Mouse (Mus musculus): ENCODE results near the gene Stab2. TPM values are rescaled to one million over a fixed set of nuclear protein-coding genes. Genes with fewer than 3 reads are reported as not detected.

Stab2 gene
- polyA plus RNA-seq, 1 experiment from 2014 or later = 31.7 TPM

GRCm38 (mm10) chr10:86814292-86815131 is 193.3 kb downstream of the Stab2 start:
- no peak overlapping the region for H3K27ac ChIP-seq
- no peak overlapping the region for H3K4me2 ChIP-seq
- 75% methylated on average over 19 of the region's 19 CpGs for WGBS (ENCODE audit: insufficient replicate concordance)

DNA sequence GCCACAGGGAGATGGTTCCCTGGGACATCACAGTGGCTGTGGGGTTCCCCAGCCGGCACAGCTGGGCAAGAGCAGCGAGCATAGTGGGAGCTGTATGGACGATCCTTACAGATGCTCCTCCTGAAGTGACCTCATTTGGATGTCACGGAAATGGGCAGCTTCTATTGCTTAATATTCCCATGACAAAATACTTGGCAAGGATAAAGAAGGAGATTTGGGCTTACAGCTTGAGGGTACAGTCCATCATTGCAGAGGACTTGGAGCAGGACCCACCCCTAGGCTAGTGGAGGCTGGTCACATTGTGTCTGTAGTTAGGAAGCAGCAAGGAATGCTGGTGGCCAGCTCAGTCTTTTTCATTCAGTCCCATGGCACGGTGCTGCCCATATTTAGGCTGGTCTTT is 197.2 kb downstream of the Stab2 start:
- H3K27me3 ChIP-seq (replicated peaks) = no peaks in the 10 kb centered on the region
- no peak overlapping the region for H3K9ac ChIP-seq
- no peak for ATAC-seq
- H3K4me2 ChIP-seq = no peak overlapping the region
- peaks cover 4% of the 10 kb centered on the region for H3K4me1 ChIP-seq
- H3K4me3 ChIP-seq = no peak overlapping the region
- no peaks in the 10 kb centered on the region; the same call in 1 of the 2 replicates for H3K36me3 ChIP-seq
- no peaks in the 10 kb centered on the region for H3K9me3 ChIP-seq (replicated peaks)
- H3K27ac ChIP-seq = no peak overlapping the region
- WGBS (ENCODE audit: insufficient replicate concordance) = 79% methylated on average over 5 of the region's 5 CpGs

More at GRCm38 (mm10) chr10:86814292-86815131, 193.3 kb downstream of the Stab2 start:
- ATAC-seq = no peak
- H3K27me3 ChIP-seq (replicated peaks) = no peaks in the 10 kb centered on the region
- no peaks in the 10 kb centered on the region for H3K9me3 ChIP-seq (replicated peaks)
- no peak overlapping the region for H3K9ac ChIP-seq
- H3K4me1 ChIP-seq = peaks cover 24% of the 10 kb centered on the region
- no peak overlapping the region for H3K4me3 ChIP-seq
- H3K36me3 ChIP-seq = no peaks in the 10 kb centered on the region

DNA sequence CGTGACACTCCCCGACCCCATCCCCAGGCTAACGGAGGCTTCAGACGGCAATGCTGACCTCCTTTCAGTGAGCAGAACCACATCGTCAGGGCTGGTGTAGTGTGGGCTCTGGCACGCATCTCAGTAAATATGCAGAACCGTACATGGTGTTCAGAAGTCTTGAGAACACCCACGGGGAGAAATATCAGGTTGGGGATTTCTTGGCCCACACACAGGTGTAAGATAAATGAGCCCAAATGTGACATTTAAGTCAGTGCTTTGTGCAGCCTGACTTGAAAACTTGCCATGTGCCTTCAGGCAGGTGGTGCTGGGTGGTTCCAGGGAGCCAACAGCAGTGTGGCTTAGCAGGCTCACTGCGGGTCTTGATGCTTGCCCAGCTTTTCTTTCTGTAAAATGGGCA is 197.8 kb downstream of the Stab2 start:
- no peak overlapping the region for H3K4me3 ChIP-seq
- H3K27ac ChIP-seq = no peak overlapping the region
- ATAC-seq = no peak
- H3K9ac ChIP-seq = no peak overlapping the region
- 84% methylated on average over 9 of the region's 9 CpGs for WGBS (ENCODE audit: insufficient replicate concordance)
- no peaks in the 10 kb centered on the region for H3K4me1 ChIP-seq
- H3K4me2 ChIP-seq = no peak overlapping the region
- no peaks in the 10 kb centered on the region for H3K27me3 ChIP-seq (replicated peaks)
- H3K36me3 ChIP-seq = no peaks in the 10 kb centered on the region; the same call in 1 of the 2 replicates
- H3K9me3 ChIP-seq (replicated peaks) = no peaks in the 10 kb centered on the region

DNA sequence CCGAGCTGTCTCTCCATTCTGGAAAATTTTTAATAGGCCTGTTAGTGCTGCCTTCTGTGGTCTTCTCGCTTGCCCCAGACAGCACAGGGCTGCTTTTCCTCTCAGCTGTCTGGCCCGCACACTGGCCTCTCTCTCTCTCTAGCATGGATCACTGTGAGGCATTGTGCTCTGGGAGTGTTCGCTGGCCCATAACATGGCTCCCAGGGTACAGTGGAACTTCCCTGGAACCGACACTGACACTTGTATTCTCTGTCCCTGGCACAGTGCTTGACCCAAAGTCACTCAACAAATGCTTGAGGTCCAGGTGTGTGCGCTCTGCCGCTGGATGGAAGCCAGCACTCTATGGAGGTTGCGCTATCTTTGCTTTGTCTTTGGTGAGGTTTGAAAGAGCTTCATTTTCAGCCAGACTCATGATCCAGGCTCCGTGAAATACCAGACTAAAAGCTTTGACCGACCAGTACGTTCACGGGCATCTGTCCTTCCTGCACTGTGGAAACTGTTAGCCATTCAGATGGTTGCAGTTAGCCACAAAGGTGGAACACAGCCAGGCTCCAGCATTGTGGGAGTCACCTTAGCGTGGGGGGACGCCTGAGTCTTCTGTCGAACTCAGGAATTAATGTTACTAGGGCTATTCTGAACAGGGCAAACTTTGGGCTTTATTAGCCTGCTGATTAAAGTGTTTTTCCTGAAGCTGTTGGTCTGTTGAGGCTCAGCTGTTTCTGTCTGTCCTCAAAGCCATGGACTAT is 199.6 kb downstream of the Stab2 start:
- 78% methylated on average over 15 of the region's 15 CpGs for WGBS (ENCODE audit: insufficient replicate concordance)
- H3K4me3 ChIP-seq = no peak overlapping the region
- no peaks in the 10 kb centered on the region for H3K9me3 ChIP-seq (replicated peaks)
- H3K27ac ChIP-seq = no peak overlapping the region
- H3K4me2 ChIP-seq = no peak overlapping the region
- no peak overlapping the region for H3K9ac ChIP-seq
- H3K36me3 ChIP-seq = no peaks in the 10 kb centered on the region; the same call in 1 of the 2 replicates
- H3K27me3 ChIP-seq (replicated peaks) = no peaks in the 10 kb centered on the region
- ATAC-seq = no peak
- H3K4me1 ChIP-seq = no peaks in the 10 kb centered on the region

DNA sequence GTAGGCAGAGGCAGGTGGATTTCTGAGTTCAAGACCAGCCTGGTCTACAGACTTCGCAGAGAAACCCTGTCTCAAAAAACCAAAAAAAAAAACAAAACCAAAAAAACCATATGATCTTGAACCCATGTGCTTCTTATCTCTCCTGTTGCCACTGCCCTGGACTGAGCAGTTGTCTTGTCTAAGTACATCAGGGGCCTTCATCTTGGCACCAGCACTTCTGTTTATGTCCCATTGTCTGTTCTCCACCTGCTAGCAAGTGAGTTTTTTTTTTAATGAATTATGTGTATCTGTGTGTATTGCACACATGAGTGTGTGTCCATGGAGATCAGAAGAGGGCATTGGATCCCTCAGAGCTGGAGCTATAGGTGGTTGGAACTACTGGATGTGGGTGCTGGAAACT is 200.5 kb downstream of the Stab2 start:
- Histone ChIP-seq H3K27me3 (replicated peaks) (no peaks in the 10 kb centered on the region), H3K9me3 (replicated peaks) (no peaks in the 10 kb centered on the region), H3K4me3 (no peak overlapping the region), H3K9ac (no peak overlapping the region), H3K36me3 (no peaks in the 10 kb centered on the region; the same call in 1 of the 2 replicates), H3K4me2 (no peak overlapping the region), H3K27ac (no peak overlapping the region), H3K4me1 (no peaks in the 10 kb centered on the region)
- ATAC-seq = no peak
- 68% methylated on average over 1 of the region's 1 CpGs for WGBS (ENCODE audit: insufficient replicate concordance)

GRCm38 (mm10) chr10:86796073-86796741 is 211.6 kb downstream of the Stab2 start:
- no peak overlapping the region for H3K4me2 ChIP-seq
- no peaks in the 10 kb centered on the region for H3K9me3 ChIP-seq (replicated peaks)
- H3K27ac ChIP-seq = no peak overlapping the region
- H3K4me3 ChIP-seq = no peak overlapping the region
- no peak overlapping the region for H3K9ac ChIP-seq
- WGBS (ENCODE audit: insufficient replicate concordance) = 79% methylated on average over 5 of the region's 5 CpGs
- ATAC-seq = no peak
- H3K27me3 ChIP-seq (replicated peaks) = no peaks in the 10 kb centered on the region
- peaks cover 7% of the 10 kb centered on the region for H3K4me1 ChIP-seq
- H3K36me3 ChIP-seq = no peaks in the 10 kb centered on the region

DNA sequence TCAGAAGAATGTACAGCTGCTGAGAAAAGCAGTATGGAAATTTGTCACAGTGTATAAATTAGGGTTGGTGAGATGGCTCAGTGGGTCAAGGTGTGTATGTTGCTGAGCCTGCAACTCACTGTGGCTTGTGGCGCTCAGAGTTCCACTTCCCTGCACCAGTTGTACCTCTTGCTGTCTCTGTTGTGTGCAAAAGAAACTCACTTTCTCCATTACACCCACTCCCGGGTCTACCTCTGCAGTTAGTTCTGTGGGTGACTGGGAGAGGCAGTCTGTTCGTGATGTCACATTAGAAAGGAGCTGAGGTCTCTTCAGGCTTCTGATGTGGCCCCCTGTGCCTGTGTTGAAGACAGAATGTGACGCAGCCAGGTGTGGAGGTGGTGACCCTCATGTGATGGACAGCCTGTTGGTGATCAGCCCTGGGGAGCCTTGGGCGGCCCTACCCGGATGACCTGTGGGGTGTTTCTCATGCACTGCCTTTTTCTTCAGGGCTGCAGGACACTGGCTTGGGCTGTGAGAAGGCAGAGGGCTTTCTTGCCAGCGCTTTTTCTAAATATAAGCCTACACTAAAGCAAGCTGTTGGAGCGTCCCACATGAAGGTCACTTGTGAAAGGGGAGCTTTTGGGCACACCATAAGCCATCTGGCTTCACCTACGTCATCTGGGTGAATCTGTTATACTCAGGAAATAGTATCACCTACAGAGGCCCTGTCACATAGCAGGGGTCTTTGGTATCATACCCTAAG is 212.9 kb downstream of the Stab2 start:
- Histone ChIP-seq H3K36me3 (no peaks in the 10 kb centered on the region), H3K27me3 (replicated peaks) (no peaks in the 10 kb centered on the region), H3K4me1 (peaks cover 7% of the 10 kb centered on the region), H3K4me3 (no peak overlapping the region), H3K9ac (no peak overlapping the region), H3K27ac (no peak overlapping the region), H3K9me3 (replicated peaks) (no peaks in the 10 kb centered on the region), H3K4me2 (no peak overlapping the region)
- WGBS (ENCODE audit: insufficient replicate concordance) = 81% methylated on average over 9 of the region's 9 CpGs
- no peak for ATAC-seq

DNA sequence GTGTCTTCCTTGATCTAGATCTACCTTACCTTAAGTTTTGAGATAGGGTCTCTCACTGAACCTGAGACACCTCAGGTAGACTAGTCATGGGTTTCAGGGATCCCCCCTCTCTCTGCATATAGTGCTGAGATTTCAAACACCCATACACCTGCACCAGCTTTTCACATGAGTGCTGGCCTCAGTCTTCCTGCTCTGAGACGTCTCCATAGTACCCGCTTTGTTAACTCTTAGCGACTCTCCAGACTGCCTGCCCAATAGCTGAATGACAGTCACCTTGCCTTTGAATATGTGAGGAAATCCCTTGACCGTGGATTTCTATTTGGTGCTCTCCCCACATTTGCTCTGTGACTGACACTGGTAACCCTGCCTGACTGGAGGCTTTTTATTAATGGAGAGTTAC is 213.6 kb downstream of the Stab2 start:
- H3K4me3 ChIP-seq = no peak overlapping the region
- H3K4me2 ChIP-seq = no peak overlapping the region
- H3K36me3 ChIP-seq = no peaks in the 10 kb centered on the region
- no peak overlapping the region for H3K27ac ChIP-seq
- no peak for ATAC-seq
- H3K4me1 ChIP-seq = peaks cover 7% of the 10 kb centered on the region
- no peak overlapping the region for H3K9ac ChIP-seq
- H3K9me3 ChIP-seq (replicated peaks) = no peaks in the 10 kb centered on the region
- no peaks in the 10 kb centered on the region for H3K27me3 ChIP-seq (replicated peaks)
- WGBS (ENCODE audit: insufficient replicate concordance) = 73% methylated on average over 4 of the region's 4 CpGs

- Histone ChIP-seq H3K4me2 (no peak overlapping the region), H3K4me1 (peaks cover 7% of the 10 kb centered on the region), H3K36me3 (no peaks in the 10 kb centered on the region), H3K27me3 (replicated peaks) (no peaks in the 10 kb centered on the region), H3K4me3 (no peak overlapping the region), H3K27ac (no peak overlapping the region), H3K9me3 (replicated peaks) (no peaks in the 10 kb centered on the region), H3K9ac (no peak overlapping the region)
- 55% methylated on average over 2 of the region's 2 CpGs for WGBS (ENCODE audit: insufficient replicate concordance)
- ATAC-seq = 0 out of 2 replicates have a peak, but pooled peaks have one; percentile 35
Observed at GRCm38 (mm10) chr10:86793509-86793951, 214.3 kb downstream of the Stab2 start.

GRCm38 (mm10) chr10:86791507-86792184 is 216.2 kb downstream of the Stab2 start:
- peaks cover 7% of the 10 kb centered on the region for H3K4me1 ChIP-seq
- no peaks in the 10 kb centered on the region for H3K9me3 ChIP-seq (replicated peaks)
- H3K9ac ChIP-seq = no peak overlapping the region
- no peaks in the 10 kb centered on the region for H3K36me3 ChIP-seq
- H3K4me2 ChIP-seq = no peak overlapping the region
- WGBS (ENCODE audit: insufficient replicate concordance) = 76% methylated on average over 7 of the region's 7 CpGs
- no peak overlapping the region for H3K27ac ChIP-seq
- ATAC-seq = no peak
- H3K27me3 ChIP-seq (replicated peaks) = no peaks in the 10 kb centered on the region
- H3K4me3 ChIP-seq = no peak overlapping the region

Measured in liver, embryonic 12.5 days (tissue).